Mouse (Mus musculus): ENCODE results near the gene Gipr.

- no peak for TF ChIP-seq CTCF (IDR thresholded peaks at IDR 0.05; ENCODE audit: low read depth)
- TF ChIP-seq EP300 (IDR thresholded peaks at IDR 0.05; ENCODE audit: low read depth), result no peak
Measured at GRCm38 (mm10) chr7:19147497-19148045, 18.4 kb downstream of the Gipr start.

Measured in liver, embryonic 14.5 days (tissue).